Mouse (Mus musculus) hindbrain, embryonic 12.5 days (tissue): ENCODE measurements around the gene Bsg. TPM values are rescaled to one million over a fixed set of nuclear protein-coding genes. Genes with fewer than 3 reads are reported as not detected.

Experiments
- ATAC-seq: fragments of 200-750 bp; cut with Nextera tagmentation; 2 replicates; pipeline ENCODE4 v1.8.0; 2017; ENCODE audit warnings: moderate TSS enrichment; ENCODE audit not compliant: low FRiP score
- H3K27ac ChIP-seq: fragments of 300-500 bp; sonication (generic); 2 replicates; pipeline ENCODE4 v1.5.1; 2016; ENCODE audit warnings: mild to moderate bottlenecking
- H3K27me3 ChIP-seq: fragments of 300-500 bp; sonication (generic); 2 replicates; pipeline ENCODE4 v1.6.1; 2016; ENCODE audit warnings: mild to moderate bottlenecking
- H3K36me3 ChIP-seq: fragments of 300-500 bp; sonication (generic); 2 replicates; pipeline ENCODE4 v1.6.1; 2016; ENCODE audit warnings: mild to moderate bottlenecking
- H3K4me1 ChIP-seq: fragments of 300-500 bp; sonication (generic); 2 replicates; pipeline ENCODE4 v1.6.1; 2016
- H3K4me2 ChIP-seq: fragments of 300-500 bp; sonication (generic); replicated peaks from 2 replicates; pipeline ENCODE4 v1.6.1; 2016; ENCODE audit warnings: mild to moderate bottlenecking
- H3K4me3 ChIP-seq: fragments of 300-500 bp; sonication (generic); 2 replicates; pipeline ENCODE4 v1.5.1; 2016; ENCODE audit warnings: mild to moderate bottlenecking
- H3K9ac ChIP-seq: fragments of 300-500 bp; sonication (generic); 2 replicates; pipeline ENCODE4 v1.6.1; 2016; ENCODE audit warnings: mild to moderate bottlenecking, moderate library complexity
- H3K9me3 ChIP-seq: fragments of 300-500 bp; sonication (generic); replicated peaks from 2 replicates; pipeline ENCODE4 v1.6.1; 2016; ENCODE audit warnings: mild to moderate bottlenecking
- WGBS: fragments of 180-500 bp; shearing (Covaris S2); methylation state at CpG from one replicate; pipeline ENCODE4 v1.1.7; 2016; 5-methylcytosine and 5-hydroxymethylcytosine counted together
- polyA plus RNA-seq: library from polyadenylated mRNA; unstranded; fragments of >200 nt; fragmentation: Nextera tagmentation; extraction: Ambion mirVana; gene quantifications from 2 replicates; pipeline ENCODE4 v1.2.1, GENCODE M21; 2016

Bsg gene
- polyA plus RNA-seq, 1 experiment from 2014 or later = 658 TPM

DNA sequence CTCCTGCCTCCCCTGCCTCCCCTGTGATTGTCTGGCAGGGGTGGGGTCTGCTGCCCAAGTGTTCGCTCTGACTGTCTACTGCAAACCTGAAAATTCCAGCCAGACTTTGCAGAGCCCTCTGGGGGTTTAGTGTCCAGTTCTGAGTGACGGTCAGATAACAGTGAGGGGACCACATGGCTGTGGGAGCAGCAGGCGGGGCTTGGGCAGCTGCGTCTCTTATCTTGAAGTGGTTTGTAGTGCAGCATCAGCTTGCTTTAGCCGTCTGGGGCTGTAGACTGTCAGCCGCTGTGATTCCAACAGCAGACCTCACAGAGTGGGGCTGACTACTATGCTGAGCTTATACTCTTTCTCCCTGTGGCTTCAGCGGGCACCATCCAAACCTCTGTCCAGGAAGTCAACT, 5.0 kb downstream of the Bsg start:
- H3K27ac ChIP-seq = no peak overlapping the region
- H3K4me2 ChIP-seq = no peak overlapping the region
- no peaks in the 10 kb centered on the region for H3K27me3 ChIP-seq
- WGBS = 79% methylated on average over 7 of the region's 7 CpGs
- H3K4me1 ChIP-seq = peaks cover 32% of the 10 kb centered on the region
- no peak overlapping the region for H3K4me3 ChIP-seq
- H3K36me3 ChIP-seq = peaks cover 45% of the 10 kb centered on the region
- H3K9me3 ChIP-seq = no peaks in the 10 kb centered on the region
- H3K9ac ChIP-seq = no peak overlapping the region
- ATAC-seq = no peak

- Histone ChIP-seq H3K9me3 (no peaks in the 10 kb centered on the region), H3K36me3 (peaks cover 37% of the 10 kb centered on the region), H3K27ac (no peak overlapping the region), H3K4me2 (no peak overlapping the region), H3K4me1 (peaks cover 18% of the 10 kb centered on the region), H3K27me3 (peaks cover 25% of the 10 kb centered on the region), H3K4me3 (no peak overlapping the region), H3K9ac (no peak overlapping the region)
- 0 out of 2 replicates have a peak, but pooled peaks have one; percentile 12 for ATAC-seq
- WGBS = 90% methylated on average over 1 of the region's 1 CpGs
Measured at GRCm38 (mm10) chr10:79712029-79712428, 7.7 kb downstream of the Bsg start.

DNA sequence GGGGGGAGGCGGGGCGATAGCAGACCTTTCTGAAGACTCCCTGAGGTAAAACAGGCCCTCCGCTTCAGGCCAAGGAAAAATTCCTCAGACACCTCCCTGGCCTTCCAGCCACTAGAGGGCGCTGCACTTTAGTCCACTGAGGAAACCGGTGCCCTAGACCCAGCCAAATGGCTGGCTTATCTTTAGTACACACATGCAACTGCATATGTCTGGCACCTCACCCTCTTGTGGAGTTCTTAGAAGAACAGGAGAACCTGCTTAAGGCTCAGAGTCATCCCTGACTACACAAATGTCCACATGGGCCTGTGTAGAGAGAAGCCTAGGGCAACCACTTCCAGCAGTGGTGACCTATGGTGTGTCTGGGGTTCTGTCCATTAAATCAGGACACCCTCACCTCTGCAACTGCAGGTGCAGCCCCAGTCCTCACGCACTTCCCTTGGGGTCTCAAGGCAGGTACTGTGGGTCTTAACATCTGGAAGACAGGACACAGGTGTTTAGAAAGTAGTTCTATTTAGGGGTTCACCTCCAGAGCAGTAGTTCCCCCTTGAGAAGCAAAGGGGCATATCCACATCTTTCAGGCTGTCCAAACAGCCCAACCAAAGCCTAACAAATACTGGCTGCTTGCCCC, 8.3 kb downstream of the Bsg start:
- H3K4me3 ChIP-seq = no peak overlapping the region
- no peak overlapping the region for H3K27ac ChIP-seq
- H3K27me3 ChIP-seq = peaks cover 31% of the 10 kb centered on the region
- no peak overlapping the region for H3K4me2 ChIP-seq
- H3K4me1 ChIP-seq = peaks cover 18% of the 10 kb centered on the region
- 13% methylated on average over 5 of the region's 6 CpGs for WGBS
- no peaks in the 10 kb centered on the region for H3K9me3 ChIP-seq
- no peak overlapping the region for H3K9ac ChIP-seq
- peaks cover 37% of the 10 kb centered on the region for H3K36me3 ChIP-seq
- no peak for ATAC-seq

DNA sequence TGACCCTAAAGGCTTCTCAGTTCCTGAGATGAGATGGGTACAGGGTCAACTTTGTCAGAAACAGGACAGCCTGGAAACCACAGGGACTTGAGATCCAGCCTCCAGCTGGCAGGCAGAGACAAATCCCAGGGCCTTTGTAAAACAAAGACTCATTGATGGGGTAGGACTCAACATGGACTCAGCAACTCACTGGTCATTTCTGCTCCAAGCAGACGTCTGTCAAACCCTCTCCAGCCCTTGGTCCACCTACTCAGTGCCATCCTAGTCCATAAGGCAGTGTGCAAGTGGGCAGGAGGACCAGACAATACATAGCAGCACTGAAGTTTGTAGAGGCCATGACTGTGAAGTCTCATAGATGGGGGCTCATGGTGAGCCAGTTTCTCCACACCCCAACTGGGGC, 8.9 kb downstream of the Bsg start:
- Histone ChIP-seq H3K4me2 (no peak overlapping the region), H3K9me3 (no peaks in the 10 kb centered on the region), H3K27me3 (peaks cover 37% of the 10 kb centered on the region), H3K4me3 (no peak overlapping the region), H3K4me1 (peaks cover 18% of the 10 kb centered on the region), H3K27ac (no peak overlapping the region), H3K36me3 (peaks cover 37% of the 10 kb centered on the region), H3K9ac (no peak overlapping the region)
- 29% methylated on average over 1 of the region's 1 CpGs for WGBS
- ATAC-seq = no peak

DNA sequence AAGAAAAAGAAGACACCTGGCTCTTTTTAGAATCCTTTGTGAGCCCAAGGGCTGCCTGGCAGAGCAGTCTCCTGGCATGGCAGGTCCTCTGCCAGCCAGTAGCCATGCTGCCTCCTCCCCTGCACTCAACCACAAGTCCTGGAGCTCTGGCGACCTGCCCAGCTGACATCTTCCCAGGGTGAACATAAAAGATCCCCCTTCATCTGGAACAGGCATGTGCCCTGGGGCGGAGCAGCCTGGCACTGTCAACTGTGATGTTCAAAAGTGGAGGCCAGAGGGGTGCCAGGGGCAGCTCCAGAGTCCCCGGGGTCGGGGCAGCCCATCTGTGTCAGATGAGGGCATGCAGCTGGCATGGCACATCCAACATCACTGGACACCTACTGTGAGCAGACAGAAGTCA, 10.7 kb downstream of the Bsg start:
- no peak for ATAC-seq
- Histone ChIP-seq H3K9ac (no peak overlapping the region), H3K4me2 (no peak overlapping the region), H3K4me1 (peaks cover 18% of the 10 kb centered on the region), H3K4me3 (no peak overlapping the region), H3K27me3 (peaks cover 50% of the 10 kb centered on the region), H3K27ac (no peak overlapping the region), H3K9me3 (no peaks in the 10 kb centered on the region), H3K36me3 (peaks cover 22% of the 10 kb centered on the region)
- WGBS = 67% methylated on average over 4 of the region's 4 CpGs

DNA sequence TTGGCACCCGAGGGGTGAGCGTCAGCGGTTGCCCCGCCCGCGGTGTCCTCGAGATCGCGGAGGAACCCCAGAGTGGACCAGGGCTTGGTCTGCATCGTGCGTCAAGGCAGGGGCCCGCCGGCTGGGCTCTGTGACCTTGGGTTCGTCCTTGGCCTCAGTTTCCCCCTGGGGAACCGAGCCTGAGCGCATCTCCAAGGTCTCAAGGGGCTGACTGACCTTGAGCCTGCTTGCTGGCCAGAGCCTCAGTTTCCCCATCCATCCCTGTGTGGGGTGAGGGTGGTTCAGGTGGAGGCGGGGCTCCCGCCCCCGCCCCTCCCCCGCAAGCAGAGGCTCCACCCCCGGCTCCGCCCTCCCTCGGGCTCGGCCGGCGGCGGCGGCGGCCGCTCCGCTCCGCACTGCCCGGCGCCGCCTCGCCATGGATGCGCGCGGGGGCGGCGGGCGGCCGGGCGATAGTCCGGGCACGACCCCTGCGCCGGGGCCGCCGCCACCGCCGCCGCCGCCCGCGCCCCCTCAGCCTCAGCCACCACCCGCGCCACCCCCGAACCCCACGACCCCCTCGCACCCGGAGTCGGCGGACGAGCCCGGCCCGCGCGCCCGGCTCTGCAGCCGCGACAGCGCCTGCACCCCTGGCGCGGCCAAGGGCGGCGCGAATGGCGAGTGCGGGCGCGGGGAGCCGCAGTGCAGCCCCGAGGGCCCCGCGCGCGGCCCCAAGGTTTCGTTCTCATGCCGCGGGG, 12.1 kb downstream of the Bsg start, which contains the start of gene Hcn2:
Gene Hcn2 (plus strand): TSS at position 381 of the 734 bp plus-strand sequence.
- ATAC-seq = peak; percentile 39
- Histone ChIP-seq H3K9ac (peak within 1 kb of the TSS; percentile 74), H3K4me2 (peak within 1 kb of the TSS; percentile 99), H3K9me3 (no peaks in the 10 kb centered on the region), H3K4me1 (peaks cover 18% of the 10 kb centered on the region), H3K27ac (no peak within 1 kb of the TSS), H3K27me3 (peaks cover 55% of the 10 kb centered on the region), H3K4me3 (peak within 1 kb of the TSS; percentile 72), H3K36me3 (peaks cover 8% of the 10 kb centered on the region)
- WGBS = 2% methylated on average over 45 of the region's 91 CpGs

DNA sequence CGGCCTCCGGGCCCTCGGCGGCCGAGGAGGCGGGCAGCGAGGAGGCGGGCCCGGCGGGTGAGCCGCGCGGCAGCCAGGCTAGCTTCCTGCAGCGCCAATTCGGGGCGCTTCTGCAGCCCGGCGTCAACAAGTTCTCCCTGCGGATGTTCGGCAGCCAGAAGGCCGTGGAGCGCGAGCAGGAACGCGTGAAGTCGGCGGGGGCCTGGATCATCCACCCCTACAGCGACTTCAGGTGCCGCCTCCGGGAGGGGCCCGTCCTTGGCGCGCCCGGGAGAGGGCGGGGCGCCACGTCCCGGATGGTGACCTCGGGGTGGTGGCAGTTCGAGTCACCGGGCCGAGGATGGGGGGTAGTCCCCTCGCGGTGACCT, 12.7 kb downstream of the Bsg start:
- peak; percentile 12 for ATAC-seq
- H3K27me3 ChIP-seq = peaks cover 55% of the 10 kb centered on the region
- H3K27ac ChIP-seq = no peak overlapping the region
- H3K4me2 ChIP-seq = peak overlapping the region; percentile 99
- H3K4me3 ChIP-seq = peak overlapping the region; percentile 72
- H3K9me3 ChIP-seq = no peaks in the 10 kb centered on the region
- H3K4me1 ChIP-seq = peaks cover 18% of the 10 kb centered on the region
- under 1% methylated on average over 44 of the region's 44 CpGs for WGBS
- H3K36me3 ChIP-seq = peaks cover 2% of the 10 kb centered on the region
- peak overlapping the region; percentile 74 for H3K9ac ChIP-seq

DNA sequence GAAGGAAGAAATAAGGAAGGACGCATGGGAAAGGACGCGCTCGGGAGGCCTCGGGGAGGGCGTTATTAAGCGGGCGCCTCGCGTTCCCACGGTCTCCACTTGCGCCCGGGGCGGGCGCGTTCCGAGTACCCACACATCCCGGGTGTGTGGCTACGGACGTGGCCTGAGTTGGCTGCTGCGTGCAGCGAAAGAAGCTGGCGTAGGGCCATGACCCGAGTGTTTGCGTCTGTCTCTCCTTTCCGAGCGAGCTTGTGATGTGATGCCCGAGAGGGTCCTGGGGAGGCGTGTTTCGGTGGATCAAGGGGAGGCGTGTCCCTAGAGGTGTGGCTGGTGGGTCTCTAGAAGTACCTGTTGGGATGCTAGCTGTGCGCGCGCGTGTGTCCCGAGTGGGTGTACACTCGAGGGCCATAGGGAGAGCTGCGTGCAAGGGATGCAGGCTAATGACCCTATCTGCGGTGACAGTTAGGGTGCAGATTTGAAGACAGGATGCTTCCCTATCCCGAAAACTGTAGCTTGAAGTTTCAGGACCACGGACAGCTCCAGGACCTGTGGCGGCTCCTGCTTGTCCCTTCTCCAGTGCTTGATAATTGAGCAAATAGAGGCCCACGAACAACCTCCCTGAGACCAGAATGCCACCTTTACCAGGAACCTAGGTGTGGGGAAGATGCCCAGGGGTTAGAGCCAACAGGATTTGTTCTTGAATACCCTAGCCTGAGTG, 13.5 kb downstream of the Bsg start:
- peak overlapping the region; percentile 99 for H3K4me2 ChIP-seq
- H3K9me3 ChIP-seq = no peaks in the 10 kb centered on the region
- peaks cover 55% of the 10 kb centered on the region for H3K27me3 ChIP-seq
- no peak overlapping the region for H3K27ac ChIP-seq
- no peaks in the 10 kb centered on the region for H3K36me3 ChIP-seq
- 0 out of 2 replicates have a peak, but pooled peaks have one; percentile 14 for ATAC-seq
- H3K4me3 ChIP-seq = peak overlapping the region; percentile 72
- 5% methylated on average over 43 of the region's 43 CpGs for WGBS
- peaks cover 18% of the 10 kb centered on the region for H3K4me1 ChIP-seq
- H3K9ac ChIP-seq = peak overlapping the region; percentile 74; the same call in 1 of the 2 replicates

DNA sequence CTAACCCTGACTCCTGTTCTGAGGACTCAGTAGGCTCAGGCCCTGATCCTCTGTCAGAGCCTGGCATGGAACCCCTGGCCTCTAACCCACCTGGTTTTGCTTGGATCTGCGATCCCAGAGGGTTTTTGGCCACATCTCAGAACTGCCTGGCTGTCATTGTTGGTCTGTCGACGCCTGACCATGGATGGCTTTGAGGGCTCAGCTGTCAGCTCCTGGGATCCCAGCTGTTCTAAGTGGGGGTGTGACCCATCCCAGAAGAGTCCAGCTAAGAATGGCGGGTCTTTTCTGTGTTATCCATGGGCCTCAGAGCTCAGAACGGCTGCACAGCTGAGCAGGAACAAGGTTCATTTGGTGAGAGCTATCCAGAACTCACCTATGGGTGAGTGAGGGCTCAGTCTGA, 16.8 kb downstream of the Bsg start:
- no peaks in the 10 kb centered on the region for H3K9me3 ChIP-seq
- H3K27ac ChIP-seq = no peak overlapping the region
- WGBS = 60% methylated on average over 5 of the region's 5 CpGs
- no peak overlapping the region for H3K4me2 ChIP-seq
- peaks cover 18% of the 10 kb centered on the region for H3K4me1 ChIP-seq
- no peaks in the 10 kb centered on the region for H3K36me3 ChIP-seq
- ATAC-seq = no peak
- no peak overlapping the region for H3K4me3 ChIP-seq
- peaks cover 39% of the 10 kb centered on the region for H3K27me3 ChIP-seq
- no peak overlapping the region for H3K9ac ChIP-seq

- no peaks in the 10 kb centered on the region for H3K36me3 ChIP-seq
- no peak overlapping the region for H3K4me2 ChIP-seq
- ATAC-seq = no peak
- peaks cover 20% of the 10 kb centered on the region for H3K27me3 ChIP-seq
- H3K9me3 ChIP-seq = no peaks in the 10 kb centered on the region
- WGBS = 64% methylated on average over 6 of the region's 6 CpGs
- no peak overlapping the region for H3K4me3 ChIP-seq
- H3K27ac ChIP-seq = no peak overlapping the region
- no peak overlapping the region for H3K9ac ChIP-seq
- H3K4me1 ChIP-seq = no peaks in the 10 kb centered on the region; the same call in 1 of the 2 replicates
Measured at GRCm38 (mm10) chr10:79723047-79723446, 18.8 kb downstream of the Bsg start.

DNA sequence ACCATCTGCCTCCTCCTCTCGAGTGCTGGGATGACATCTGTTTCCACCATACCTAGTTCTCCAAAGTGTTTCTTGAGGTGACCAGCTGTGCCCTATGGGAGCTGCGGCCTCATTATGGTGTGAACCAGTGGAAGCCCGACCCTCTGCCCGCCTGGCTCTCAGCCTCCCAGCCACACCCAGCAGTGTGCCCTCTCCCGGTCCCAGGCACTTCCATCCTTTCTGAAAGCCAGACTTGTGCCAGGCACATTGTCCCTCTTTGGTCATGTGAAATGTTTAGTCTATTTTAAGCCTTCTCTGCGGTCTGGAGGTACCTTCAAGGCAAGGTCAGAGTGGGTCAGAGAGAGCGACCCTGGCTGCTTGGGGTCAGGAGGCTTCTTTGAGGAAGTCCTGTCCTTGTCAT, 19.4 kb downstream of the Bsg start:
- H3K27me3 ChIP-seq = peaks cover 14% of the 10 kb centered on the region
- H3K4me1 ChIP-seq = no peaks in the 10 kb centered on the region; the same call in none of the 2 replicates
- H3K4me2 ChIP-seq = no peak overlapping the region
- no peaks in the 10 kb centered on the region for H3K36me3 ChIP-seq
- WGBS = 81% methylated on average over 7 of the region's 7 CpGs
- no peak for ATAC-seq
- no peak overlapping the region for H3K4me3 ChIP-seq
- H3K9me3 ChIP-seq = no peaks in the 10 kb centered on the region
- no peak overlapping the region for H3K9ac ChIP-seq
- H3K27ac ChIP-seq = no peak overlapping the region

GRCm38 (mm10) chr10:79726090-79726489, 21.8 kb downstream of the Bsg start:
- Histone ChIP-seq H3K27me3 (no peaks in the 10 kb centered on the region), H3K4me2 (no peak overlapping the region), H3K36me3 (no peaks in the 10 kb centered on the region), H3K9me3 (no peaks in the 10 kb centered on the region), H3K9ac (no peak overlapping the region), H3K27ac (no peak overlapping the region), H3K4me3 (no peak overlapping the region), H3K4me1 (no peaks in the 10 kb centered on the region; the same call in none of the 2 replicates)
- no peak for ATAC-seq
- WGBS = 39% methylated on average over 11 of the region's 11 CpGs
